Mouse (Mus musculus) liver, embryonic 12.5 days (tissue): ENCODE results near the gene Ldb1. TPM values are rescaled to one million over a fixed set of nuclear protein-coding genes. Genes with fewer than 3 reads are reported as not detected.
"Not testable (repeated sequence)": the region's sequence is repeated elsewhere in the genome, so short reads cannot be mapped to it uniquely, and the experiment has no call there.

ENCODE experiments used
- ATAC-seq: fragments of 200-750 bp; cut with Nextera tagmentation; 2 replicates; pipeline ENCODE4 v1.8.0; 2017; ENCODE audit warnings: moderate number of reproducible peaks, mild to moderate bottlenecking, moderate library complexity
- H3K27ac ChIP-seq: fragments of 300-500 bp; sonication (generic); 2 replicates; pipeline ENCODE4 v1.5.1; 2016; ENCODE audit warnings: mild to moderate bottlenecking
- H3K27me3 ChIP-seq: fragments of 300-500 bp; sonication (generic); replicated peaks from 2 replicates; pipeline ENCODE4 v1.6.1; 2016; ENCODE audit warnings: mild to moderate bottlenecking, moderate library complexity
- H3K36me3 ChIP-seq: fragments of 300-500 bp; sonication (generic); 2 replicates; pipeline ENCODE4 v1.6.1; 2016; ENCODE audit warnings: mild to moderate bottlenecking, moderate library complexity
- H3K4me1 ChIP-seq: fragments of 300-500 bp; sonication (generic); 2 replicates; pipeline ENCODE4 v1.6.1; 2016
- H3K4me2 ChIP-seq: fragments of 300-500 bp; sonication (generic); 2 replicates; pipeline ENCODE4 v1.6.1; 2016; ENCODE audit warnings: mild to moderate bottlenecking, moderate library complexity
- H3K4me3 ChIP-seq: fragments of 300-500 bp; sonication (generic); 2 replicates; pipeline ENCODE4 v1.5.1; 2016; ENCODE audit warnings: mild to moderate bottlenecking, moderate library complexity
- H3K9ac ChIP-seq: fragments of 300-500 bp; sonication (generic); 2 replicates; pipeline ENCODE4 v1.6.1; 2016; ENCODE audit warnings: mild to moderate bottlenecking, moderate library complexity
- H3K9me3 ChIP-seq: fragments of 300-500 bp; sonication (generic); replicated peaks from 2 replicates; pipeline ENCODE4 v1.6.1; 2016; ENCODE audit warnings: mild to moderate bottlenecking, moderate library complexity
- WGBS: fragments of 180-500 bp; shearing (Covaris S2); methylation state at CpG from one replicate; pipeline ENCODE4 v1.1.7; 2016; ENCODE audit not compliant: insufficient replicate concordance; 5-methylcytosine and 5-hydroxymethylcytosine counted together
- polyA plus RNA-seq: library from polyadenylated mRNA; unstranded; fragments of >200 nt; fragmentation: Nextera tagmentation; extraction: Ambion mirVana; gene quantifications from 2 replicates; pipeline ENCODE4 v1.2.1, GENCODE M21; 2016

Ldb1 gene
- polyA plus RNA-seq, 1 experiment from 2014 or later, result 53.4 TPM

GRCm38 (mm10) chr19:46005680-46006079, 39.3 kb downstream of the Ldb1 start:
- H3K4me2 ChIP-seq, result no peak overlapping the region
- H3K27ac ChIP-seq, result no peak overlapping the region
- H3K4me3 ChIP-seq, result no peak overlapping the region
- ATAC-seq, result no peak
- no peaks in the 10 kb centered on the region; the same call in 1 of the 2 replicates for H3K27me3 ChIP-seq
- no peak overlapping the region for H3K9ac ChIP-seq
- WGBS, result 83% methylated on average over 7 of the region's 7 CpGs
- H3K9me3 ChIP-seq, result no peaks in the 10 kb centered on the region
- peaks cover 26% of the 10 kb centered on the region for H3K4me1 ChIP-seq
- H3K36me3 ChIP-seq, result peaks cover 10% of the 10 kb centered on the region; the same call in 1 of the 2 replicates

- H3K27ac ChIP-seq, result no peak overlapping the region
- WGBS, result 80% methylated on average over 17 of the region's 17 CpGs
- H3K4me1 ChIP-seq, result peaks cover 26% of the 10 kb centered on the region
- H3K4me2 ChIP-seq, result no peak overlapping the region
- no peak overlapping the region for H3K9ac ChIP-seq
- no peak overlapping the region for H3K4me3 ChIP-seq
- no peak for ATAC-seq
- peaks cover 10% of the 10 kb centered on the region; the same call in 1 of the 2 replicates for H3K36me3 ChIP-seq
- no peaks in the 10 kb centered on the region; the same call in 1 of the 2 replicates for H3K27me3 ChIP-seq
- H3K9me3 ChIP-seq, result no peaks in the 10 kb centered on the region
Observed at GRCm38 (mm10) chr19:46004814-46005466, 40.1 kb downstream of the Ldb1 start.

- peak within 1 kb of the TSS; percentile 48; the same call in 1 of the 2 replicates for H3K27ac ChIP-seq
- H3K9ac ChIP-seq, result peak within 1 kb of the TSS; percentile 83
- no peaks in the 10 kb centered on the region for H3K9me3 ChIP-seq
- peaks cover 10% of the 10 kb centered on the region; the same call in 1 of the 2 replicates for H3K36me3 ChIP-seq
- ATAC-seq, result peak; percentile 92
- no peaks in the 10 kb centered on the region; the same call in none of the 2 replicates for H3K27me3 ChIP-seq
- H3K4me3 ChIP-seq, result peak within 1 kb of the TSS; percentile 74
- peak within 1 kb of the TSS; percentile 97 for H3K4me2 ChIP-seq
- WGBS, result 1% methylated on average over 70 of the region's 70 CpGs
- H3K4me1 ChIP-seq, result peaks cover 32% of the 10 kb centered on the region
Observed at GRCm38 (mm10) chr19:46003371-46004226, 41.4 kb downstream of the Ldb1 start, which contains the start of gene Hps6. Gene Hps6 (plus strand): TSS chr19:46003508.

DNA sequence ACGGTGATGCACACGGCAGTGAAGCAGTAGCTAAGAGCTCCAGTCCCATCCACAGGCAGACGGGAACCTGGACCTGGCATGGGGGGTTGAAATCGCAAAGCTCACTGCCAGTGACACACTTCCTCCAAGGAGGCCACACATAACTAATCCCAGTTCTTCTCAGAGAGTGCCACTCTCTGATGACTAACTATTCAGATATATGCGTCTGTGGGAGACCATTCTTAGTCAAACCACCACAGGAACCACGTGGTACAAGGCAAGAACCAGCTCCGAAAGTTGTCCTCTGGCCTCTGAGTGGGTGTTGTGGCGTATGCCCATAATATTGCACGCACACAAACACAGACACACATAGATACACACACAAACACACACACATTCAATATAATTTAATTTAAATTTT, 42.7 kb downstream of the Ldb1 start:
- Histone ChIP-seq H3K9me3 (no peaks in the 10 kb centered on the region), H3K27ac (no peak overlapping the region), H3K9ac (no peak overlapping the region), H3K36me3 (peaks cover 10% of the 10 kb centered on the region; the same call in 1 of the 2 replicates), H3K4me1 (peaks cover 38% of the 10 kb centered on the region), H3K27me3 (no peaks in the 10 kb centered on the region; the same call in none of the 2 replicates), H3K4me2 (no peak overlapping the region), H3K4me3 (no peak overlapping the region)
- no peak for ATAC-seq
- WGBS, result 64% methylated on average over 9 of the region's 9 CpGs

GRCm38 (mm10) chr19:45999378-45999777, 45.6 kb downstream of the Ldb1 start:
- Histone ChIP-seq H3K9ac (no peak overlapping the region), H3K4me2 (peak overlapping the region; percentile 88; the same call in 1 of the 2 replicates)

GRCm38 (mm10) chr19:45998694-45999217, 46.3 kb downstream of the Ldb1 start:
- H3K36me3 ChIP-seq, result peaks cover 8% of the 10 kb centered on the region; the same call in 1 of the 2 replicates
- H3K9me3 ChIP-seq, result 0 out of 2 replicates have a peak, but pooled peaks cover 4% of the 10 kb centered on the region
- H3K4me3 ChIP-seq, result peak overlapping the region; percentile 79
- 9% methylated on average over 8 of the region's 8 CpGs for WGBS
- H3K27ac ChIP-seq, result no peak overlapping the region
- H3K27me3 ChIP-seq, result no peaks in the 10 kb centered on the region; the same call in none of the 2 replicates
- no peak for ATAC-seq
- peak overlapping the region; percentile 86; the same call in 1 of the 2 replicates for H3K9ac ChIP-seq
- H3K4me2 ChIP-seq, result peak overlapping the region; percentile 88
- peaks cover 25% of the 10 kb centered on the region for H3K4me1 ChIP-seq

More at GRCm38 (mm10) chr19:45999378-45999777, 45.6 kb downstream of the Ldb1 start:
- 44% methylated on average over 1 of the region's 1 CpGs for WGBS
- Histone ChIP-seq H3K36me3 (peaks cover 7% of the 10 kb centered on the region; the same call in 1 of the 2 replicates), H3K4me3 (no peak overlapping the region), H3K27ac (no peak overlapping the region), H3K27me3 (no peaks in the 10 kb centered on the region; the same call in none of the 2 replicates), H3K9me3 (0 out of 2 replicates have a peak, but pooled peaks cover 3% of the 10 kb centered on the region), H3K4me1 (peaks cover 31% of the 10 kb centered on the region)
- ATAC-seq, result no peak

DNA sequence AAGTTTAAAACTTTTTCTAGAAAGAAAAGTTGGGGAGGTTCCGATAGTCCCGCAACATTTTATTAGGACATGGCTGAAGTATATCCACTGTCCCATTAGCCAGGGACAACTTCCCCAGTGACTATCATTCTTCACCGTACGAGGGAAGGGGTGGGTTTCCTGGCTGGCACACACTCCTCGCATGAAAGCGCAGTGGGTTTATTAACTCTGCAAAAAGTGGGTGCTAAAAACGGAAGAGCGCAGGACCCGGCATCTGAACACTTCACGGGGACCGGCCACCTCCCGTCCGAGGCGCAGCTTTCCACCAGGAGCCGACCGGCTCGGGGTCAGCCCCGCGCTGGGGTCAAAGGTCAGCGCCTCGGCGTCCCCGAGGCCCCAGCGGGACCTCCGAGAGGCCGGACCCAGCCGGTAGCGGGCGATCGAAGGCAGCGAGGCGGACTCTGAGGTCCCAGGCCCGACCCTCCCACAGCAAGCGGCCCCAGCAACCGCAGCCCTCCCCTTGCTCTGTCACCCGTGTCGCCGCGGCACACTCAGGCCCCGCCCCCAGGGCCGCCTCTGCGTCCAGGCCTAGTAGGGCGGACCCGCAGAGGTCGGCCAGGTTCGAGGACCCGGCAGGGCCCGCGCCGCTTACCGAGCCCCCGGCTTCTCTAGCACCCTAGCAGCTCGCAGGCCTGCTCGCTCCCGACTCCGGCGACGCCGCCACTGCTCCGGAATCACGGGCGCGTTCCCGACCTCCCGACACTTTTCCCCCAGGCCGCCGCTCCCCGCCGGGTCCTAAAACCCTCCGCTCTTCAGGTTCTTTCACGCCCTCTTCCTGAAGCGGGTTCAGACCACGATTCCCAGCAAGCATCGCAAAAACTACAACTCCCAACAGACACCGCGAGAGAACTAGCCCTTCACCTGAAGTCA, 47.0 kb downstream of the Ldb1 start, which contains the start of gene Armh3:
Gene Armh3 (minus strand): TSS at position 704 of the 909 bp plus-strand sequence.
- Histone ChIP-seq H3K9me3 (0 out of 2 replicates have a peak, but pooled peaks cover 4% of the 10 kb centered on the region), H3K4me3 (peak within 1 kb of the TSS; percentile 79), H3K4me1 (peaks cover 21% of the 10 kb centered on the region), H3K4me2 (peak within 1 kb of the TSS; percentile 88), H3K9ac (peak within 1 kb of the TSS; percentile 86), H3K27me3 (no peaks in the 10 kb centered on the region; the same call in none of the 2 replicates), H3K27ac (peak within 1 kb of the TSS; percentile 85), H3K36me3 (peaks cover 8% of the 10 kb centered on the region; the same call in 1 of the 2 replicates)
- peak; percentile 96 for ATAC-seq
- WGBS, result under 1% methylated on average over 76 of the region's 76 CpGs

- no peak for ATAC-seq
- H3K27me3 ChIP-seq, result no peaks in the 10 kb centered on the region; the same call in none of the 2 replicates
- 46% methylated on average over 5 of the region's 5 CpGs for WGBS
- H3K4me3 ChIP-seq, result peak overlapping the region; percentile 79
- H3K4me1 ChIP-seq, result peaks cover 16% of the 10 kb centered on the region; the same call in 1 of the 2 replicates
- peak overlapping the region; percentile 88 for H3K4me2 ChIP-seq
- H3K27ac ChIP-seq, result peak overlapping the region; percentile 85; the same call in 1 of the 2 replicates
- peaks cover 8% of the 10 kb centered on the region; the same call in 1 of the 2 replicates for H3K36me3 ChIP-seq
- H3K9me3 ChIP-seq, result 0 out of 2 replicates have a peak, but pooled peaks cover 4% of the 10 kb centered on the region
- peak overlapping the region; percentile 86 for H3K9ac ChIP-seq
Observed at GRCm38 (mm10) chr19:45997365-45997764, 47.6 kb downstream of the Ldb1 start.

DNA sequence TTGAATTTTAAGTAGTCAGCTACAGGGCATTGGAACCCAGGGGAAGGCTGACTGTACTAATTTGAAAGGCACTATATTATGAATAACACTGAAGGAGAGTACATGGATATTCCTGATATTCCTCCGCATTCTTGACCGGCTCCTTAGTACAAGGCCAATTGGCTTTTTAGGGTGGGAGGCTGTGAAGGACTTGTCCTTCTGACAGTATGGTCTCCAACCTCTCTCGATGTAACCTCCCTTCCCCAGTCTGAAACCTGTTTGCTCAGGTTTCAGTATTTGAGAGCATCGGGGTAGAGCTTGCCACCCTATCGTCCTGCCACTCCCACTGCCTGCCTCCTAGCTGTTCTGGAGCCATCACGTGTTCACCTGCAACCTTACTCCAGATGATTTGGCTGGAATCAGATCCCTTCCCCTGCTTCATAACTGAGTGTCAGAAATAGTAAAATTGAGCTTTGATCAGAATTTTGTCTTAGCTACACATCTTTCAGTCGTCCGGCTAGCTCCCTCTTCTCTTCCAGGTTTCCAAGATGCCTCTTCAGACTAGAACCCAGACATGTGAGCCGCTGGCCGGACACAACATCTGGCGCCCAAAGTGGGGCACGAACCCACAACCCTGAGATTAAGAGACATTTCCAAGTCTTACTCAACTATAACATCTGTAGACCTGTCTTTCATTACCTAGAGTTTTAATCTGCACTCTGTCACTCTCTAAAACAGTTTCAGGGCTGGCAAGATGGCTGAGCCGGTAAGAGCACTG, 50.9 kb downstream of the Ldb1 start:
- peaks cover 15% of the 10 kb centered on the region; the same call in 1 of the 2 replicates for H3K4me1 ChIP-seq
- peaks cover 8% of the 10 kb centered on the region; the same call in 1 of the 2 replicates for H3K36me3 ChIP-seq
- H3K9me3 ChIP-seq, result 0 out of 2 replicates have a peak, but pooled peaks cover 4% of the 10 kb centered on the region
- no peak overlapping the region for H3K9ac ChIP-seq
- no peaks in the 10 kb centered on the region for H3K27me3 ChIP-seq
- no peak overlapping the region for H3K27ac ChIP-seq
- no peak for ATAC-seq
- H3K4me2 ChIP-seq, result no peak overlapping the region
- no peak overlapping the region for H3K4me3 ChIP-seq
- WGBS, result 87% methylated on average over 13 of the region's 13 CpGs

DNA sequence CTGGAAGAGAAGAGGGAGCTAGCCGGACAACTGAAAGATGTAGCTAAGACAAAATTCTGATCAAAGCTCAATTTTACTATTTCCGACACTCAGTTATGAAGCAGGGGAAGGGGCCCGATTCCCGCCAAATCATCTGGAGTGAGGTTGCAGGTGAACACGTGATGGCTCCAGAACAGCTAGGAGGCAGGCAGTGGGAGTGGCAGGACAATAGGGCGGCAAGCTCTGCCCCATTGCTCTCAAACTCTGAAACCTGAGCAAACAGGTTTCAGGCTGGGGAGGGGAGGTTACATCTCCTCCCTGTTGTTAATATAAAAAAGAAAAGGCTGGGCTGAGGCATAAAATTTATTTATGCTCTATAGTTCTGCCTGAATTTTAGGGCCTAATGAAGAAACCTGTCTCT, 51.6 kb downstream of the Ldb1 start:
- H3K27ac ChIP-seq, H3K36me3 ChIP-seq, H3K4me3 ChIP-seq, H3K9me3 ChIP-seq, H3K9ac ChIP-seq, ATAC-seq, H3K27me3 ChIP-seq, H3K4me2 ChIP-seq: not testable (repeated sequence)
- H3K4me1 ChIP-seq, result peaks cover 10% of the 10 kb centered on the region; the same call in 1 of the 2 replicates
- 78% methylated on average over 6 of the region's 6 CpGs for WGBS
